Mouse (Mus musculus): Measurements from ENCODE around the gene Mtfmt. TPM values are rescaled to one million over a fixed set of nuclear protein-coding genes. Genes with fewer than 3 reads are reported as not detected.

The Mtfmt gene
- total RNA-seq, 2 experiments from 2014 or later: 6.3 to 6.9 TPM

Other genes with a start within 250 kb of the Mtfmt start
- gene Parp16, start 240.4 kb upstream of the Mtfmt start, total RNA-seq (2021): 1 to 10 TPM; 2.3 to 2.9 TPM
- 1 to 10 TPM; 2.8 to 3.3 TPM for gene Cilp, start 170.6 kb upstream of the Mtfmt start, total RNA-seq (2021)
- 100 to 1,000 TPM; 117 to 125 TPM for gene Clpx, start 141.5 kb upstream of the Mtfmt start, total RNA-seq (2021)
- 10 to 100 TPM; 14.4 to 18.4 TPM for gene Pdcd7, start 89.7 kb upstream of the Mtfmt start, total RNA-seq (2021)
- not detected for gene Ubap1l, start 74.7 kb upstream of the Mtfmt start, total RNA-seq (2021)
- 1 to 10 TPM; 1.5 to 1.6 TPM for gene Kbtbd13, start 44.1 kb upstream of the Mtfmt start, total RNA-seq (2021)
- 1 to 10 TPM; 5.6 to 6.4 TPM for gene Rasl12, start 37.3 kb upstream of the Mtfmt start, total RNA-seq (2021)
- gene Slc51b, start 12.8 kb upstream of the Mtfmt start, total RNA-seq (2021): not detected
- gene Spg21, start 25.2 kb downstream of the Mtfmt start, total RNA-seq (2021): 10 to 100 TPM; 16.0 to 22.0 TPM
- not detected for gene Ankdd1a, start 84.4 kb downstream of the Mtfmt start, total RNA-seq (2021)
- 1 to 10 TPM; 8.8 to 9.3 TPM for gene Plekho2, start 144.3 kb downstream of the Mtfmt start, total RNA-seq (2021)
- not detected for gene Pif1, start 151.4 kb downstream of the Mtfmt start, total RNA-seq (2021)
- 10 to 100 TPM; 29.7 to 30.8 TPM for gene Rbpms2, start 193.9 kb downstream of the Mtfmt start, total RNA-seq (2021)
- gene Oaz2, start 232.2 kb downstream of the Mtfmt start, total RNA-seq (2021): 100 to 1,000 TPM; 201 to 238 TPM

All from heart, adult 18-20 months (tissue).